Mouse (Mus musculus): ENCODE measurements around the gene Cacna2d3. TPM values are rescaled to one million over a fixed set of nuclear protein-coding genes. Genes with fewer than 3 reads are reported as not detected.

Gene Cacna2d3
- total and polyA plus RNA-seq, 3 experiments: not detected

- H3K79me2 ChIP-seq (ENCODE audit: control insufficient read depth, insufficient read depth, low read length, poor library complexity): no peaks in the 10 kb centered on the region
- H3K4me1 ChIP-seq (ENCODE audit: control insufficient read depth in 1 of 2, insufficient read depth in 2 of 2, low read length in 2 of 2): no peaks in the 10 kb centered on the region
- H3K4me3 ChIP-seq (ENCODE audit: control insufficient read depth in 1 of 2, insufficient read depth in 1 of 2, low read depth in 2 of 2, low read length in 2 of 2): no peak overlapping the region
- DNase-seq (ENCODE audit: low read depth, low spot score): no peak
- H3K9me3 ChIP-seq (replicated peaks; ENCODE audit: insufficient read depth, low read length): no peaks in the 10 kb centered on the region
- H3K9ac ChIP-seq (ENCODE audit: control insufficient read depth, low read depth, low read length, poor library complexity, severe bottlenecking): no peak overlapping the region
- no peaks in the 10 kb centered on the region for H3K27me3 ChIP-seq (ENCODE audit: control insufficient read depth in 1 of 2, insufficient read depth in 2 of 2, low read length in 2 of 2)
- TF ChIP-seq JUND (IDR thresholded peaks at IDR 0.05; ENCODE audit: low read depth, low read length): no peak
- no peak for TF ChIP-seq RCOR1 (IDR thresholded peaks at IDR 0.05; ENCODE audit: low read depth, low read length)
- TF ChIP-seq CHD1 (IDR thresholded peaks at IDR 0.05; ENCODE audit: low read depth, low read length): no peak
- no peak for TF ChIP-seq ETS1 (IDR thresholded peaks at IDR 0.05; ENCODE audit: low read depth, low read length)
- no peak for TF ChIP-seq NELFE (IDR thresholded peaks at IDR 0.05; ENCODE audit: low read depth, low read length)
- TF ChIP-seq MAX (IDR thresholded peaks at IDR 0.05; ENCODE audit: low read length): no peak
- no peak for TF ChIP-seq POLR2AphosphoS5 (IDR thresholded peaks at IDR 0.05; ENCODE audit: borderline replicate concordance, low read depth, low read length)
- TF ChIP-seq POLR2A (IDR thresholded peaks at IDR 0.05; ENCODE audit: control insufficient read depth in 1 of 2, insufficient read depth in 1 of 2, low read depth in 1 of 2, low read length in 2 of 2, poor library complexity in 1 of 2): no peak
- TF ChIP-seq RAD21 (IDR thresholded peaks at IDR 0.05; ENCODE audit: low read depth, low read length): no peak
- no peak for TF ChIP-seq MAFK (IDR thresholded peaks at IDR 0.05; ENCODE audit: borderline replicate concordance, low read depth, low read length)
- TF ChIP-seq GATA1 (IDR thresholded peaks at IDR 0.05; ENCODE audit: low read depth, low read length): no peak
- no peak for TF ChIP-seq KAT2A (conservative IDR thresholded peaks at IDR 0.05; ENCODE audit: low read depth, low read length)
- no peak for TF ChIP-seq E2F4 (IDR thresholded peaks at IDR 0.05; ENCODE audit: borderline replicate concordance, low read depth, low read length)
- TF ChIP-seq MEF2A (IDR thresholded peaks at IDR 0.05; ENCODE audit: extremely low read depth, insufficient replicate concordance, low read depth, low read length, poor library complexity, severe bottlenecking): no peak
- no peak for TF ChIP-seq MXI1 (IDR thresholded peaks at IDR 0.05; ENCODE audit: low read depth, low read length)
- no peak for TF ChIP-seq POLR2AphosphoS2 (IDR thresholded peaks at IDR 0.05; ENCODE audit: low read length)
- TF ChIP-seq CHD2 (IDR thresholded peaks at IDR 0.05; ENCODE audit: low read length): no peak
- no peaks in the 10 kb centered on the region for H3K36me3 ChIP-seq (ENCODE audit: control insufficient read depth in 1 of 2, insufficient read depth in 2 of 2, low read length in 2 of 2)
- H3K27ac ChIP-seq (ENCODE audit: control insufficient read depth, low read depth, low read length): no peak overlapping the region
These were observed 692.6 kb downstream of the Cacna2d3 start for GRCm38 (mm10) chr14:29029107-29029469.

GRCm38 (mm10) chr14:29028391-29029106 lies 693.1 kb downstream of the Cacna2d3 start:
- Histone ChIP-seq H3K36me3 (ENCODE audit: control insufficient read depth in 1 of 2, insufficient read depth in 2 of 2, low read length in 2 of 2) (no peaks in the 10 kb centered on the region), H3K27me3 (ENCODE audit: control insufficient read depth in 1 of 2, insufficient read depth in 2 of 2, low read length in 2 of 2) (no peaks in the 10 kb centered on the region), H3K4me1 (ENCODE audit: control insufficient read depth in 1 of 2, insufficient read depth in 2 of 2, low read length in 2 of 2) (no peaks in the 10 kb centered on the region), H3K9me3 (replicated peaks; ENCODE audit: insufficient read depth, low read length) (no peaks in the 10 kb centered on the region), H3K27ac (ENCODE audit: control insufficient read depth, low read depth, low read length) (no peak overlapping the region), H3K9ac (ENCODE audit: control insufficient read depth, low read depth, low read length, poor library complexity, severe bottlenecking) (no peak overlapping the region), H3K79me2 (ENCODE audit: control insufficient read depth, insufficient read depth, low read length, poor library complexity) (no peaks in the 10 kb centered on the region), H3K4me3 (ENCODE audit: control insufficient read depth in 1 of 2, insufficient read depth in 1 of 2, low read depth in 2 of 2, low read length in 2 of 2) (no peak overlapping the region)
- DNase-seq (ENCODE audit: low read depth, low spot score): no peak
- TF ChIP-seq UBTF (IDR thresholded peaks at IDR 0.05; ENCODE audit: borderline replicate concordance, insufficient read depth, low read depth, low read length) (no peak), TCF12 (IDR thresholded peaks at IDR 0.05; ENCODE audit: low read depth, low read length) (no peak), GATA1 (IDR thresholded peaks at IDR 0.05; ENCODE audit: low read depth, low read length) (no peak), BHLHE40 (IDR thresholded peaks at IDR 0.05; ENCODE audit: borderline replicate concordance, low read depth, low read length) (no peak), ZMIZ1 (IDR thresholded peaks at IDR 0.05; ENCODE audit: low read depth, low read length) (no peak), E2F4 (IDR thresholded peaks at IDR 0.05; ENCODE audit: borderline replicate concordance, low read depth, low read length) (no peak), ZC3H11A (IDR thresholded peaks at IDR 0.05; ENCODE audit: low read depth, low read length) (no peak)

All from MEL (cell line).